Mouse (Mus musculus): Measurements from ENCODE around the gene Zfp459.
"Not testable (repeated sequence)": the region's sequence is repeated elsewhere in the genome, so short reads cannot be mapped to it uniquely, and the experiment has no call there.

DNA sequence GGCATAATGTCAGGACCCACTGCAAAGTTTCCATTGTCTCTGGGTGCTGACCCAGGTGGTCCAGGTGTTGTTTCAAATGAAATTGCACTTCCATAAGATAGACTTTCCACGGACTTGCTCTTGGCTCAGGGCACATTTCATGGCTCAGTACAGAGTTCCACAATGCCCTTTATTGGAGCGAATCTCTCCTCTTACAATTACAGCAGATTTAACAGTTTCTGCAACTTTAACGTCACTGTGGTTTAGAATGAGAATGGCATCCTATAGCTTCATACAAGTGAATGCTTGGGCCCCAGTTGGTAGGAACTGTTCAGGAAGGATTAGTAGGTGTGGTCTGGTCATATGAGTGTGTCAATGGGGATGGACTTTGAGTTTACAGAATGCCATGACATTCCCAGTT lies 15.9 kb upstream of the Zfp459 start:
- TF ChIP-seq POLR2A (IDR thresholded peaks at IDR 0.05; ENCODE audit: borderline replicate concordance, control insufficient read depth, low read depth, low read length); CTCF (IDR thresholded peaks at IDR 0.05; ENCODE audit: control insufficient read depth, insufficient read depth, low read length): not testable (repeated sequence)
